ENCODE assay signal across 9 mouse cellular contexts in the genomic region with DNA sequence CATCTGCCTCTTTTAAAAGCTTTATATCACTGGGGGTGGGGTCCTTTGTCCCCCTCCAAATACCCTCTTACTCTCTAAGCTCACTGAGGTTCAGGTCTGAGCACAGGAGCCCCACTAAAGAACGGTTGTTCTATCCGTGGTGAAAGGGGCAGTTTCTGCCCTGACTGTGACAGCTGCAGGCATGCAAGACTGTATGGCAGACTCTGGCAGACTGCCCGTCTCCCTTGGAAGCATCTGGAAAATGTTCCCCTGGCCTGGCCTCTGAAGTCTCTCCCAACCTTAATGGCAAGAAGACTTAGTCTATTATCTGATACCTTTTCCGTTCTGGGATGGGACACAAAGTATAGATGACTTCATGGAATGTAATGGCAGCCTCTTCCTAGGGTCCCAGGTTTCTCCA. TPM values are rescaled to one million over a fixed set of nuclear protein-coding genes. Genes with fewer than 3 reads are reported as not detected.
DNase-seq lines count a peak whose midpoint lies in the region; ATAC-seq lines count a peak whose summit lies in the region.
"Had no signal": no experiment of that assay in that cellular context is flagged by ENCODE, and none has a peak within 500 bp of the region (broad histone marks: within the 10 kb centered on the region; RNA-seq: fewer than 3 reads in every experiment).

No protein-coding gene starts in this region.

- no peak overlapping the region for H3K9ac ChIP-seq in neural tube, embryonic 15.5 days (replicated peaks)

- no peaks in the 10 kb centered on the region for H3K36me3 ChIP-seq in neural tube, embryonic 15.5 days

- H3K4me1 ChIP-seq in neural tube, embryonic 15.5 days: peaks cover 37% of the 10 kb centered on the region

- WGBS in neural tube, embryonic 15.5 days: 20% methylated on average over 4 of the region's 4 CpGs

- no peak overlapping the region for H3K4me3 ChIP-seq in neural tube, embryonic 15.5 days (replicated peaks)

- peak overlapping the region; percentile 93; the same call in 1 of the 2 replicates for H3K27ac ChIP-seq in neural tube, embryonic 15.5 days (replicated peaks)

- DNase-seq in gastrocnemius, postnatal 14 days: peak; percentile 44
- DNase-seq in gastrocnemius, postnatal 36 days: no peak
- peak; percentile 76 for DNase-seq in retina, postnatal 1 day
- DNase-seq in retina, embryonic 14.5 days (ENCODE audit: low spot score): no peak
- DNase-seq in heart, postnatal 14 days: peak; percentile 45 to 56
- no peak for DNase-seq in adrenal gland, adult 18-20 months (ENCODE audit: low spot score in 2 of 2)
- no peak for DNase-seq in left cerebral cortex, adult 18-20 months (ENCODE audit: low spot score in 2 of 2)

- intact Hi-C loops in gastrocnemius, postnatal 14 days (cut with DNase I; ENCODE audit: low total_unique reads): no loop called here
- intact Hi-C loops in gastrocnemius, postnatal 36 days (cut with DNase I): no loop called here
- intact Hi-C loops in heart, postnatal 14 days (cut with DNase I): no loop called here

- H3K4me2 ChIP-seq in neural tube, embryonic 15.5 days: no peak overlapping the region

- ATAC-seq in neural tube, embryonic 15.5 days (ENCODE audit: low FRiP score): no peak

- no peaks in the 10 kb centered on the region for H3K27me3 ChIP-seq in neural tube, embryonic 15.5 days (replicated peaks)

- H3K9me3 ChIP-seq in neural tube, embryonic 15.5 days (replicated peaks): no peaks in the 10 kb centered on the region

RNA-seq across cellular contexts. Expression of a gene that starts 28.5 kb away (rescaled TPM):
- total RNA-seq in gastrocnemius, postnatal 14 days (2021): 10 to 100 TPM; 19.4 to 25.0 TPM
- total RNA-seq in gastrocnemius, postnatal 36 days (2021): 10 to 100 TPM; 12.0 to 20.5 TPM
- 10 to 100 TPM; 61.6 to 64.6 TPM for total RNA-seq in heart, postnatal 14 days (2021)
- polyA plus RNA-seq in neural tube, embryonic 15.5 days (2015; fragmentation: Nextera tagmentation; extraction: Ambion mirVana): 41.5 and 57.0 TPM in 2 replicates
- 100 to 1,000 TPM in 1 of 2 experiments, 10 to 100 TPM in 1; 73.0 to 202 TPM for total RNA-seq in adrenal gland, adult 18-20 months (2021)
- 10 to 100 TPM; 19.5 to 20.5 TPM for total RNA-seq in left cerebral cortex, adult 18-20 months (2021)
- total RNA-seq: megakaryocyte-erythroid progenitor cell, adult 5-6 weeks had no signal

Comparison
In these comparisons a context has a peak if more than half of its experiments do, and no peak if none do; other contexts are left out.
1. DNase-seq: peak in gastrocnemius, postnatal 14 days (single experiment), retina, postnatal 1 day (single experiment) and heart, postnatal 14 days (2 of 2); none in gastrocnemius, postnatal 36 days (0 of 2), retina, embryonic 14.5 days (single experiment), adrenal gland, adult 18-20 months (0 of 2) and left cerebral cortex, adult 18-20 months (0 of 2).